Mouse (Mus musculus) intestine, embryonic 16.5 days (tissue): Measurements from ENCODE around the gene Ooep. TPM values are rescaled to one million over a fixed set of nuclear protein-coding genes. Genes with fewer than 3 reads are reported as not detected.
"Not testable (repeated sequence)": the region's sequence is repeated elsewhere in the genome, so short reads cannot be mapped to it uniquely, and the experiment has no call there.

Experiments used
- ATAC-seq: fragments of 200-750 bp; cut with Nextera tagmentation; 2 replicates; pipeline ENCODE4 v1.8.0; 2017; ENCODE audit warnings: moderate TSS enrichment, moderate library complexity
- H3K27ac ChIP-seq: fragments of 300-500 bp; sonication (generic); 2 replicates; pipeline ENCODE4 v1.5.1; 2014; ENCODE audit warnings: mild to moderate bottlenecking, low read length
- H3K27me3 ChIP-seq: fragments of 300-500 bp; sonication (generic); replicated peaks from 2 replicates; pipeline ENCODE4 v1.6.1; 2014; ENCODE audit warnings: low read length, control low read depth, mixed read lengths; ENCODE audit not compliant: control insufficient read depth, insufficient read depth
- H3K36me3 ChIP-seq: fragments of 300-500 bp; sonication (generic); 2 replicates; pipeline ENCODE4 v1.6.1; 2014; ENCODE audit warnings: low read length, control low read depth; ENCODE audit not compliant: control insufficient read depth, insufficient read depth
- H3K4me1 ChIP-seq: fragments of 300-500 bp; sonication (generic); 2 replicates; pipeline ENCODE4 v1.6.1; 2014; ENCODE audit warnings: low read length, control low read depth, mixed read lengths; ENCODE audit not compliant: control insufficient read depth, insufficient read depth
- H3K4me2 ChIP-seq: fragments of 300-500 bp; sonication (generic); 2 replicates; pipeline ENCODE4 v1.6.1; 2014; ENCODE audit warnings: low read depth, low read length, control low read depth
- H3K4me3 ChIP-seq: fragments of 300-500 bp; sonication (generic); 2 replicates; pipeline ENCODE4 v1.5.1; 2014; ENCODE audit warnings: mild to moderate bottlenecking, low read length
- H3K9ac ChIP-seq: fragments of 300-500 bp; sonication (generic); 2 replicates; pipeline ENCODE4 v1.6.1; 2014; ENCODE audit warnings: low read depth, low read length
- H3K9me3 ChIP-seq: fragments of 300-500 bp; sonication (generic); 2 replicates; pipeline ENCODE4 v1.6.1; 2016; ENCODE audit warnings: low read length, control low read depth; ENCODE audit not compliant: control insufficient read depth
- WGBS: fragments of 180-500 bp; shearing (Covaris S2); extraction: QIAGEN DNeasy Blood & Tissue Kit; methylation state at CpG from one replicate; pipeline ENCODE4 v1.1.7; 2014; 5-methylcytosine and 5-hydroxymethylcytosine counted together
- polyA plus RNA-seq: library from polyadenylated mRNA; unstranded; fragments of >200 nt; fragmentation: Nextera tagmentation; extraction: Ambion mirVana; gene quantifications from 2 replicates; pipeline ENCODE4 v1.2.1, GENCODE M21; 2015

Gene Ooep
- polyA plus RNA-seq, 1 experiment from 2014 or later = 0.39 TPM

DNA sequence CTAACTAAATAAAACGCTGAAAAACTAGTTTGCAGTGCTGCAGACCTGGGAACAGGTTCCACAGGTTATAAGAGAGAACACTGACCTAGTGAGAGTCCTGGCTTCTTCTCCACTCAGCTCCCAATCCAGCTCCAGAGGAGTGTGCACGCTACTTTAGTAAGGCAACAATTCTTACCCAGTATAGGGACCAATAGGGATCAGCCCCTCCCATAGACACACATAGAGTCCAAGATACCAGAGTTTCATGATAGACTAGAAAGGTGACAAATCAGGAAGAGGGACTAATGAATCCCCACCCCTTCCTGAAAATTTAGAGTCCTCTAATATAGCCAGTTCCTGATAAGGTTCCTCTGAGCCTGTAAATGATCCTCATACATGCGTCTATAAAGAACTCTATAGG, 31.5 kb downstream of the Ooep start:
- H3K4me1 ChIP-seq = 0 out of 2 replicates have a peak, but pooled peaks cover 4% of the 10 kb centered on the region
- H3K36me3 ChIP-seq = no peaks in the 10 kb centered on the region
- peak; percentile 82 for ATAC-seq
- no peaks in the 10 kb centered on the region for H3K9me3 ChIP-seq
- no peaks in the 10 kb centered on the region for H3K27me3 ChIP-seq
- H3K27ac ChIP-seq = no peak overlapping the region
- WGBS = 46% methylated on average over 3 of the region's 3 CpGs
- no peak overlapping the region for H3K4me3 ChIP-seq
- H3K4me2 ChIP-seq = no peak overlapping the region
- H3K9ac ChIP-seq = no peak overlapping the region

DNA sequence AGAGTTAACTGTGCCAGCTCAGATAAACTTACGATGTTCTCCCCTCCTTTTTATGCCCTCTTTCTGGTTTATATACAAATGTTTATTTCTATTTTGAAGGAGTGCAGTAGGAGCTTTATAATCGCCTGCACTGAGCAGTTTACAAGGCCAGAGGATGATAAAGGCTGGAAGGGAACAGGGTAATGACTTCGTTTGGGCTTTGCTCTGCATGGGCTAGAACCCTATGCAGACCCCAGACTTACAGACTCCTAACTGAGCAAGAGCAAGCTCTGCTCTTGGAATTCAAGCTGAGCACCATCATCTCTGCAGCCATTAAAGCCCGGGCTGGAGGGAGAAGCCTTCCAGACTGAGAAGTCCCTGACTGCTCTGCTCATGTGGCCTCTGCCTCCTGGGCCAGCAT, 33.3 kb downstream of the Ooep start:
- WGBS = 45% methylated on average over 3 of the region's 4 CpGs
- H3K27me3 ChIP-seq, H3K4me1 ChIP-seq, H3K4me2 ChIP-seq, H3K4me3 ChIP-seq, H3K36me3 ChIP-seq, ATAC-seq, H3K27ac ChIP-seq, H3K9me3 ChIP-seq, H3K9ac ChIP-seq: not testable (repeated sequence)

DNA sequence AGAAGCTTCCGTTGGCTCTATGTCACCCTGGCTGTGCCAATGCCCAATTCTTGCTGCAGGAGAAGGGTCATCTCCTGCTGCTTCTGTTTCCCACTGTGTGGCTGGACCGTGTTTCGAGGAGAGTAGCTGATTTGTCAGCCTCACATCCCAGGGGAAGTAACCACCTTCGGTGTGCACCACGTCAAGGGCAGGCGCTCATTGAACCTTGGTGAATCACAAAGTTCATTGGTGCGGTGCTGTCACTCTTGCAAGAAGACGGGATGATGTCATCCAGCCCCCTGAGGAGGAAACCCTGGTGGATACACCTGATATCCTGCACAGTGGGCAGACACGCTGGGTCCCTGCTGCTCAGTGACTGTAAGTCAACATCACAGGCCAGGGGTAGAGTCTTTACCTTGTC, 35.5 kb downstream of the Ooep start:
- H3K27ac ChIP-seq, H3K9me3 ChIP-seq, H3K36me3 ChIP-seq, H3K4me2 ChIP-seq, H3K4me3 ChIP-seq, H3K4me1 ChIP-seq, ATAC-seq, H3K27me3 ChIP-seq, H3K9ac ChIP-seq: not testable (repeated sequence)
- WGBS = 85% methylated on average over 9 of the region's 9 CpGs

DNA sequence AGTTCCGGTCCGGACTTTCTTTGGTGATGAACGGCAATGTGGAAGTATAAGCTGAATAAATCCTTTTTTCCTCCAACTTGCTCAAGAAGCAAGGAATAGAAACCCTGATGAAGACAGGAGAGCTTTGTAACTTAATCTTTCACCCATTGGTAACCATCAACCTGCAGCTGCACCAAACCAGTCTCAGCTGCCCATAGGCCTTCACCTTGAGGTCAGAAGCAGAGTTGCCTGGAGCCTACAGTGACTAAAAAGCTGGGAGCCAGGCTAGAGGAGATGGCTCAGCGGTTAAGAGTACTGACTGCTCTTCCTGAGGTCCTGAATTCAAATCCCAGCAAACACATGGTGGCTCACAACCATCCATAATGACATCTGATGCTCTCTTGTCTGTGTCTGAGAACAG, 36.0 kb downstream of the Ooep start:
- not testable (repeated sequence) for H3K4me3 ChIP-seq, H3K4me1 ChIP-seq, H3K4me2 ChIP-seq, H3K9ac ChIP-seq, H3K9me3 ChIP-seq, ATAC-seq, H3K27me3 ChIP-seq, H3K36me3 ChIP-seq, H3K27ac ChIP-seq
- 93% methylated on average over 4 of the region's 4 CpGs for WGBS

DNA sequence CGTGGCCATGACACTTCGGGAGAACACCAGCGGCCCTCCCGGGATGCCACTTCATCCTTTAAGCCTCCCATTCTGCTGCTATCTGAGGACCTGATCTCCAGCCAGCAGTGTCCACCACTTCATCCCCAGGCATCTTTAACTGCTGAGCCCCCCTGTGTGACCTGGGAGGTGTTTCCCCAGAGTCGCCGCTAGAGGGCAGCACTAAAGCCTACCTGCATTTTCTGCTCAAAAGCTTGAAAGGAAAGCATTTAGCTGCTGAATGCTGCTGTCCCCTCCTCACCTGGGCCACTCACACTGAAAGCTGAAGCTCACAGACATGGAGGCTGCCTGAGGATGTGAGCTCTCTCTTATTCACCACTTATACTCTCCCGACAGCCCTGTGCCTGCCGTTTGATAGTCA, 38.2 kb downstream of the Ooep start:
- H3K27ac ChIP-seq, H3K4me1 ChIP-seq, H3K27me3 ChIP-seq, H3K4me2 ChIP-seq, H3K9me3 ChIP-seq, H3K4me3 ChIP-seq, ATAC-seq, H3K9ac ChIP-seq, H3K36me3 ChIP-seq: not testable (repeated sequence)
- WGBS = 21% methylated on average over 8 of the region's 8 CpGs

DNA sequence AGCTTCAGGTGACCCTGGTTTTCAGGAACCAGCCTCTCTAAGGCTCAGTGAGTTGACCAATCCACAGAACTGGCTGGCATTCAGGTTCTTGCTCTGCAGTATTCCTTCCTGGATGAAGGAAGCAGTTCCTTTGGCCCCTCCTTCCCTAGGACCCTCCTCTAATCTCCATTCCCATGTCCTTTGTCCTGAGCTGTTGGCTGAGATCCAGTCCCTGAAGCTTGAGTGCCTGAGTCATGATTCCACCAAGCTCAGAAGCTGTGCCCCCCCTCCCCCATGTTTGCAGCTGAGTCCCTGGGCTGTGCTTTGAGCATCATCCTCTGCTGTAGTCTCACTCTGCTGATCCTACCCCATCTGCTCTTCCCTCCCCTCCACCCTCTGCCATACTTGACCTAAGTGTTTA, 41.5 kb downstream of the Ooep start:
- not testable (repeated sequence) for H3K4me1 ChIP-seq, H3K9me3 ChIP-seq, H3K4me3 ChIP-seq, H3K27ac ChIP-seq, H3K36me3 ChIP-seq, H3K4me2 ChIP-seq, H3K9ac ChIP-seq, H3K27me3 ChIP-seq
- ATAC-seq = peak; percentile 68

DNA sequence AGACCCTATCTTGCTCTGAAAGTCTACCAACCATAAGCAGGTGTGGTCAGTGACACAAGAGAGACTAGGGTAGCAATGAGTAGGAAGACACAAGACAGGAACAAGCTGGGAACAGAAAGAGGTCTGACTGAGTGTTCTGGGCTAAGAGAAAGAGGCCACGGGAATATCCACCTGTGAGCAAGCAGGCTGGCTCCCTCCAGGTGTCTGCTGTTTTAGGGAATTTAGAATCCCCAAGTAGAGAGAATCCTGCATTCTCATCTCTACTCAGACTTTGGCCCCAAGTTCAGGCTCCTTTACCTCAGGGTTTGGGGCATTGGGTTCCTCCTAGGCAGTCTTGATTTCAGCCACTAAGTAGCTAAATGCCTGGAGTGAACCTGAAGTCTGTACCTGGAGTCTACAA, 51.2 kb downstream of the Ooep start, which contains the start of gene Omt2b:
Gene Omt2b (plus strand): TSS at position 301 of the 400 bp plus-strand sequence.
- H3K27me3 ChIP-seq, H3K4me2 ChIP-seq, H3K36me3 ChIP-seq, H3K9ac ChIP-seq, ATAC-seq, H3K9me3 ChIP-seq, H3K4me1 ChIP-seq, H3K4me3 ChIP-seq, H3K27ac ChIP-seq: not testable (repeated sequence)
- WGBS = 90% methylated on average over 1 of the region's 1 CpGs

Other genes starting within 250 kb of the Ooep start
- 57.5 and 62.7 TPM in 2 replicates for gene Gsta4, start 196.0 kb downstream of the Ooep start, polyA plus RNA-seq
- gene Gsta1, start 148.1 kb downstream of the Ooep start, polyA plus RNA-seq = 94.1 and 98.3 TPM in 2 replicates
- gene Gm3776, start 121.6 kb downstream of the Ooep start, polyA plus RNA-seq = 73.4 and 80.7 TPM in 2 replicates
- 0.93 and 0.95 TPM in 2 replicates for gene Gm10639, start 88.8 kb downstream of the Ooep start, polyA plus RNA-seq
- gene Omt2a, start 63.9 kb downstream of the Ooep start, polyA plus RNA-seq = not detected in 2 replicates
- not detected in 2 replicates for gene Omt2b, start 51.1 kb downstream of the Ooep start, polyA plus RNA-seq
- 77.3 and 89.5 TPM in 2 replicates for gene Gsta2, start 22.9 kb downstream of the Ooep start, polyA plus RNA-seq
- gene Dppa5a, start 10.5 kb downstream of the Ooep start, polyA plus RNA-seq = not detected in 2 replicates
- 0.13 and 0.28 TPM in 2 replicates for gene Ddx43, start 17.1 kb upstream of the Ooep start, polyA plus RNA-seq
- gene Cgas, start 64.5 kb upstream of the Ooep start, polyA plus RNA-seq = 1.6 and 1.9 TPM in 2 replicates
- gene Mto1, start 69.5 kb upstream of the Ooep start, polyA plus RNA-seq = 25.0 and 27.0 TPM in 2 replicates
- 0.24 and 0.48 TPM in 2 replicates for gene Gm17324, start 70.1 kb upstream of the Ooep start, polyA plus RNA-seq
- 4,065 and 4,271 TPM in 2 replicates for gene Eef1a1, start 110.4 kb upstream of the Ooep start, polyA plus RNA-seq
- 91.1 and 136 TPM in 2 replicates for gene Slc17a5, start 209.3 kb upstream of the Ooep start, polyA plus RNA-seq
- 4.1 and 4.9 TPM in 2 replicates for gene Cd109, start 236.8 kb upstream of the Ooep start, polyA plus RNA-seq